Mouse (Mus musculus): ENCODE measurements around the gene Nr4a2.
A peak's percentile ranks its signal among the peaks of the same experiment; 100 is the strongest.

The Nr4a2 gene

DNA sequence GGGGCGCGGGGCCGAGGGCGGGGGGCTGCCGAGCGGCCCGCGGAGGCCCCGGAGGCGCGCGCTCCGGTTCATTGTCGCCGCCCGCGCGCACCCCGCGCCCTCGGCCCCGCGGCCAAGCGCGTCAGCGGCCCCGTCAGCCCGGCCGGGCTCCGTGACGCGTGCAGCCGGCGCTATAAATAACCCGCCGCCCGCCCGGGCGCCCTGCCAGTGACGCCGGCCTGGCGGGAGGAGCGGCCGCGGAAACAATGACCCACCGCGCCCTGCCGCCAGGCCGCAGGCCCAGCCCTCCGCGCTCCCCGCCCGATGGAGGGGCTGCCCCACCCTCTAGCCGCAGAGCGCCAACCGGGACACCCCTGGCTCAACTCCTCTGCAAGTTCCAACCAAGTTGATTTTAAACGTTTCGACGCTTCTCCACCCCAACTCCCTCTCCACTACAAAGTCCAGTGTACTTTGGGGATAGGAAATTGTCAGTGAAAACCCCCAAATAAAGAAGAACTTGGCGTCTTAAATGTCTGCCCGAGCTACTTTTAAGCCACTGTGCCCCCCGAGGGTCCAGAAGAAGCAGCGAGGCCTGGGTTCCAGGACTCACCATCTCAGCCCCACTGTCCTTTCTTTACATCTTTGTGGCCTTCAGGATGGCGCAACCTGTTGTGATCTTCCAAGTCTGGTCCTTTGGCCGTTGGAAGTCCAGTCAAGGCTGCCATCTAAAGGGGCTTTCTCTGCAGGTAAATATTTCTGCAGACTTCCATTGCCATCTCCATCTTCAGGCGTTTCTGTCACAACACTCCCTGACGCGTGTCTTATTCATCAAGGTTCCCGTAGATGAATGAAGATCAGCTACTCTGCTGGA is at the start of gene Nr4a2:
Gene Nr4a2 (minus strand): TSS at position 13 of the 850 bp plus-strand sequence.
- peak; percentile 67 for DNase-seq (ENCODE audit: low read depth)

GRCm38 (mm10) chr2:57165416-57165815 is 41.6 kb upstream of the Nr4a2 start:
- DNase-seq (ENCODE audit: low read depth) = no peak

DNA sequence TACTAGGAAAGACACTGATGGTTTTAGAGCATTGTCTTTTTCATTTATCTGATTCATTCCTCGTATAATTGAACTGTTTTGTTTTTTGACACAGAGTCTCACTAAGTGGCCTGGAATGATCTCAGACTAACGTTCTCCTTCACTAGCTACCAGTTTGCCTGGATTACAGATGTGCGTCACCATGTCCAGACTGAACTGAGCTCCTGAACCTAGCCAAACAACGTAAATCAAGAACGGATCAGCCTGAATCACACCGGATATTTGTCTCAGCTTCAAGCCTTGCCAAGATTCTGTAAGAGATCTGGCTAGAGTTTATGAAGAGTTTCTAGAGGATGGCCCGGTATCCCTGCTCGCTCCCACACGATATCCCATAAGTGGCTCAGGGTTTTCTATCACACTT is 33.0 kb upstream of the Nr4a2 start:
- no peak for DNase-seq (ENCODE audit: low read depth)

DNA sequence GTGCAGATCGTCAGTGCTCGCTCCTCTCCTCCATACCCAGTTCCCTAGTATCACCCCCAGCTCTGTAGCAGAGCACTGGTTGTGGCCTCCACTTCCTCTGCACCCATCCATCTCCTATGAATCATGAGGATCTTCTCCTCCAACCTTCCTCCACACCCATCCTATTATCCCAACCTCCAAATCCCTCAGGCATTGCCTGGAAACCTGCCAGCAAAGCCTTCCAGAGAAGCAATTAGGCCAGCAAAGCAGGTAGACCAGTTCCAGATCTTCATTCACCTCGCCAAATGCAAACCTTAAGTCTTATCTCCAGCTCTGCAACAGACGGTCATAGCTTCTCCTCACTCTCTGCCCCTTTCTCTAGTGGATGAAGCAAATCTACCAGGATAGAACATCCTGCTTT is 26.0 kb upstream of the Nr4a2 start:
- DNase-seq (ENCODE audit: low read depth) = no peak

- no peak for DNase-seq (ENCODE audit: low read depth)
Observed at GRCm38 (mm10) chr2:57148231-57148630, 24.4 kb upstream of the Nr4a2 start.

DNA sequence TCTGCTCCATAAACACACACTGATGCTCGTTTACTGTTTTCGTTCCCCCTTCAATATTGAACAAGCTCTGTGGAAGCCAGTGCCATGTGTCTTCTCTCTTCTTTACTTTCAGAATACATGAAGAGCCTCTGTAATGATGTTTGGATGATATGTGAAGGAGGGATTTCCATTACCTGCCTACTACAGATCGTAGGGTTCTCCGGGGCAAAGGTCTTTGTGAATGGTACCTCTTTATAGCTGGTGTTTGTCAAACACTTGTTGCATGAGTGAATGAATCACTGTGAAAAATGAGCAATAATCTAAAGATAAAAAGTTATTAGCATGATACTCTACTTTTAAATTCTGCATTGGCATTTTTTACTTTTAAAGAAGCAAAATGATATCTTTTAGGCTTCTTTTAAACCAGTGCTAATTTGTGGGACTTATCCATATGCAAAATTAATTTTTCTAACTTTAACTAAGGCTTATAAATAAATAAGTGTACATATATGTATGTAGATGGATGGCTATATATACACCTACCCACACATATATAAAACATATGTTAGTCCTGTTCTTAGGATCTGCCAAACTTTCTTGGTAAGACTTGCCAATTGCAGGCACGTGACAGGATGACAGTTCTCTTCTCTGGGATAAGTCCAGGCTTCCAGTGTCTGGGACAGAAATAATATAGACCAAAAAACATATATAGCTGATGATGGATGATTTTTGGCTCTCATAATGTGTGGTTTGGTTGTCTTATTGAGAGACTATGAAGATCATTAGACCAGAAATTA is 22.0 kb upstream of the Nr4a2 start:
- no peak for DNase-seq (ENCODE audit: low read depth)

GRCm38 (mm10) chr2:57138594-57138993 is 14.8 kb upstream of the Nr4a2 start:
- no peak for DNase-seq (ENCODE audit: low read depth)

DNA sequence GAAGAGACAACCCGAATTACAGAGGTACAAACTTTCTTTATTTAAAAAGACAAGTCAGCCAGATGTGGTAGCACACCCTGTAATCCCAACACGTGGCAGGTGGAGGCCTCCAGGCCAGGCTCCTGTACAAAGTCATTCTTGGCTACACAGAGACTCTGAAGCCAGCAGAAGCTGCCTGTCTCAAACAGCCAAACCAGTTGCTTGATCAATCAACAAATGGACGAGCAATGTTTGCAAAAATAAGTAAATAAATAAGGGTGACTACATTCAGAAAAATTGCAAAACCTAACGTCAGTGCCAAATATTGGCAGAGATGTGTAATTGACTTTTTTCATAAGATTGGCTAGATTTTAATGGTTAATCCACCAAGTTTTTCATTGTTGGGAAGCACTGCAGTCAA is 3.7 kb upstream of the Nr4a2 start:
- no peak for DNase-seq (ENCODE audit: low read depth)

GRCm38 (mm10) chr2:57125891-57126290 is 2.1 kb upstream of the Nr4a2 start:
- DNase-seq (ENCODE audit: low read depth) = no peak

DNA sequence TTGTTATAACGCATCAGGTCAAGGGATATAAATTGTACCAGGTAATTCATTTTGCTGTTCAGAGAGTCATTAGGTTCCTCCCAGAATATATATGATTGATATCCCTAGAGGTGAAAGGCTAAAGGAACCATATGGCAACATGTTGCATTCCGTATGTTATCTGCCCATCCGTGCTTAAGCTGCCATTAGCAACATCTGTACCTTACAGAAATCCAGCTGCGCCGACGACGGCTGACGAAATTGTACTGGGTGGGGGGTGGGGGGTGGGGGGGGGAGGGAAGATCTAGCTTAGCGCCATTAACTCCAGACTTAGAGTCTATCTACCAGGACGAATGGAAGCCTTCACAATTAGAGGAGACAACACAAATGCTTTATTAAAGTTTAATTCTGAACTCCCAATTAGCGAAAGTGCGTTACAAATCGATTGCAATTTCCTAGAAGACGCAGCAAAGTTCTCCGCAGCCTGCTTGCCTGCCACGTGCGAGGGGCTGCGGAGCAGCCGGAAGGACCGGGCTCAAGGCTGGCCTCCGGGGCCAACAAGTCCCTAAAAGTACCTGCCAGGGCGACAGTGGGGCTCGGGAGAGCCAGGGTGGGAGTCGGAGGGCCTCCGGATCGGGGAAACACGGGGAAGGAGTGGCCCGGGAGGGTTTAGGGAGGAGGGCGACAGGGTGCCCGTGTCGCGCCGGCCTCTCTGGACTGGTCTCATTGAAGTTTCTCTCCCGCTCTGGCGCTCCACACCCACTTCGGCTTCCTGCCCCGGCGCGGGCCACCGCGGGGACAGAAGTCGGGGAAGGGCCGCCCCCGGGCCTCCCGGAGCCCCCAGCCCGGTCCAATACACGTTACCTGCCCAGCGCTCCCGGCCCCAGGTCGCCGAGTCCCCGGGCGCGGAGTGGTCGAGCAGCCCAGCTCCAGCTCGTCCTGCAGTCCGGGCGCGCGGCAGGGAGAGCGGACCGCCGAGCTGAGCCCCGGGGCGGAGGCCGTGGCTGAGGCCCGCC is 520 bp downstream of the Nr4a2 start:
- DNase-seq (ENCODE audit: low read depth) = peak; percentile 58

DNA sequence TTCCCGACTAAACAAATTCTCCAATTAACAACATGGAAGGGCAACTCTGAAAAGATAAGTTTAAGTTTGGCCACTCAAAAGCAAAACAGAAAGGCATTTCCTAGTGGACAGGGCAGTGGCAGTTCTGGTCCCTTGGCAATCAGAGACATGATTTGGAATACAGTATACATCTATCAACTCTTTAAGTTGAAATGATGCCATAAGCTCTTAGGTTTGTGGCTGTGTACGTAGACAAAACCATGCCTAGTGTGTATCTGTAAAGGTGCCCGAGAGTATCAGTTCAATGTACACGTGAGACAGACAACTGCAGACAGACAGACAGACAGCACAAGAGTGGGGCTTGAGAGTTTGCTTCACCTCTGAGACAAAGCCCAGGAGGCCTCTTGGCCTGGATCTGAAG is 2.7 kb downstream of the Nr4a2 start:
- DNase-seq (ENCODE audit: low read depth) = no peak

- peak; percentile 76 for DNase-seq (ENCODE audit: low read depth)
Observed at GRCm38 (mm10) chr2:57117201-57117951, 6.4 kb downstream of the Nr4a2 start.

- DNase-seq (ENCODE audit: low read depth) = peak; percentile 82
Observed at GRCm38 (mm10) chr2:57116366-57117200, 7.2 kb downstream of the Nr4a2 start.

- peak; percentile 50 for DNase-seq (ENCODE audit: low read depth)
Observed at GRCm38 (mm10) chr2:57115864-57116365, 7.9 kb downstream of the Nr4a2 start.

- no peak for DNase-seq (ENCODE audit: low read depth)
Observed at GRCm38 (mm10) chr2:57115181-57115863, 8.5 kb downstream of the Nr4a2 start.

DNA sequence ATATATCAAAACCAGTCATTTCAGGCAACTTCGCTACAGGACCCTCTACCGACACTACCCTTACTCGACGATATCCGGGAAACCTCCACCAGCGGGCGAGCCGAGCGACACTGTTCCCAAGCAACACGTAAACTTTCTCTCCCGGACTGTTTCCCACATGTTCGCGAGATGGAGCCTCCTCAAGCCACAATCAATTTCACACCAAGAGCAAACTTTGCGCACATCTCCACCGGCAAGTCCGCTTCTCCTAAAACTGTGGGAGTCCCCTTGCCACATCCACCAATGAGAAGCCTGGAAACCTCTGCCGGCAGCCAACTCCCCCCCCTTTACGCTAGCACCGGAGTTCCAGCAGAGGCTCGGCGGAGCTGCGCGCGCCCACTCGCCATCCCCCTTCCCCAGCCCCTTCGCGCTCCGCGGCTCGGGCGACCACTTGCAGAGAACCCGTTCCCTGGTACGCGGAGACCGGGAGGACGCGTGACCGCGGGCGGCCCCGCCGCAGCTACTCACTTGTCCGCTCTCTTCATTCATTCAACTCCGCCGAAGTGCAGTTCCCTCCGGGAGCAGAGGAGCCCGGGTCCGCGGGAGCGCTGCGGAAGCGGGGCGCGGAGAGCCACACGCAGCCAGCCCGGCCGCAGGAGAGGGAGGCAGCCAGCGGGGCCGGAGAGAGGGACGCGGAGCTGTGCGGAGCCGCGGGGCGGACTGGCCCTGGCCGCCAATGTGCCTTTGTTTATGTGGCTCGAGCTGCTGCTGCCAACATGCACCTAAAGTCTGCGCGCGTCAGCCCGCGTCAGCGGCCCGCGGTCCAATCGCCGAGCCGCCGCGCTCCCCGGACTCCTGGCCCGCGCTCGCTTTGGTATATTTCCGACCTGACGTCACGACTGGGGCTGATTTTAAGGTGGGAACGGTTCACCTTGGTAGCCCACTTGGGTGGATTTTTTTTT is 9.3 kb downstream of the Nr4a2 start:
- DNase-seq (ENCODE audit: low read depth) = peak; percentile 88

- DNase-seq (ENCODE audit: low read depth) = peak; percentile 26
Observed at GRCm38 (mm10) chr2:57113431-57113830, 10.4 kb downstream of the Nr4a2 start.

DNA sequence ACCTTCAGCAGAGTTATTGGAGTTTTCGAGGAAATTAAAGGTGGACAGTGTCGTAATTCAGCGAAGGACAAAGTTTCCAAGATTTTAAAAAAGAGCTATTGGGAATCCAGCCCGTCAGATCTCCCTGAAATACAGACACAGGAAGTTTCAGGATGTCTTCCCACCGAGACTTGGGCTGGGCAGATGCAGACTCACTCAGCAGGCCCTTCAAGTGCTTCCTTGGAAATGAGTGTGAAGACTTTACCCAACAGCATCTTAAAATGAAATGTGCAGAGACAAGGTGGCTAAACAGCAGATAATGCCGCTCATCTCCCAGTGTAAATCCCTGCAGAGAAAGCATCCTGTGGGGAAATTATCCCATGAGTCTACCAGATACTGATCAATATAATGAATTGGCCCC is 10.9 kb downstream of the Nr4a2 start:
- DNase-seq (ENCODE audit: low read depth) = no peak

All from induced T-regulatory cell, adult 2 months (primary cell).